Mouse (Mus musculus) heart, postnatal 0 days (tissue): ENCODE data around the gene Gm45713. TPM values are rescaled to one million over a fixed set of nuclear protein-coding genes. Genes with fewer than 3 reads are reported as not detected.
"Not testable (repeated sequence)": the region's sequence is repeated elsewhere in the genome, so short reads cannot be mapped to it uniquely, and the experiment has no call there.

Experiments used
- ATAC-seq: fragments of 200-750 bp; cut with Nextera tagmentation; 2 replicates; pipeline ENCODE4 v1.8.0; 2017; ENCODE audit warnings: low read depth, moderate number of reproducible peaks, moderate library complexity; ENCODE audit not compliant: insufficient read depth
- DNase-seq: peaks from one replicate; pipeline ENCODE4 v3.0.0-alpha.2; 2016; ENCODE audit warnings: low spot score
- H3K27ac ChIP-seq: fragments of 300-500 bp; sonication (generic); 2 replicates; pipeline ENCODE4 v1.5.1; 2014; ENCODE audit warnings: low read depth, mild to moderate bottlenecking
- H3K27me3 ChIP-seq: fragments of 300-500 bp; sonication (generic); 2 replicates; pipeline ENCODE4 v1.6.1; 2014; ENCODE audit warnings: low read length, mixed read lengths; ENCODE audit not compliant: control insufficient read depth, insufficient read depth
- H3K36me3 ChIP-seq: fragments of 300-500 bp; sonication (generic); replicated peaks from 2 replicates; pipeline ENCODE4 v1.6.1; 2014; ENCODE audit warnings: low read length, mixed read lengths; ENCODE audit not compliant: control insufficient read depth, insufficient read depth
- H3K4me1 ChIP-seq: fragments of 300-500 bp; sonication (generic); 2 replicates; pipeline ENCODE4 v1.6.1; 2014; ENCODE audit warnings: antibody characterized with exemption; ENCODE audit not compliant: control insufficient read depth, insufficient read depth
- H3K4me2 ChIP-seq: fragments of 300-500 bp; sonication (generic); 2 replicates; pipeline ENCODE4 v1.6.1; 2014; ENCODE audit warnings: low read depth, mild to moderate bottlenecking, low read length, moderate library complexity
- H3K4me3 ChIP-seq: fragments of 300-500 bp; sonication (generic); 2 replicates; pipeline ENCODE4 v1.5.1; 2014; ENCODE audit warnings: low read depth, low read length
- H3K9ac ChIP-seq: fragments of 300-500 bp; sonication (generic); replicated peaks from 2 replicates; pipeline ENCODE4 v1.6.1; 2014; ENCODE audit warnings: low read depth, low read length, mixed read lengths
- H3K9me3 ChIP-seq: fragments of 300-500 bp; sonication (generic); replicated peaks from 2 replicates; pipeline ENCODE4 v1.6.1; 2016; ENCODE audit warnings: low read length; ENCODE audit not compliant: control insufficient read depth
- CTCF ChIP-seq: IDR thresholded peaks from 2 replicates; pipeline ENCODE4 v1.5.1; 2016; ENCODE audit warnings: antibody characterized with exemption, control low read depth, low read depth
- EP300 ChIP-seq: IDR thresholded peaks from 2 replicates; pipeline ENCODE4 v1.6.1; 2016; ENCODE audit warnings: antibody characterized with exemption, low read depth
- WGBS: fragments of 180-500 bp; shearing (Covaris S2); extraction: QIAGEN DNeasy Blood & Tissue Kit; methylation state at CpG from one replicate; pipeline ENCODE4 v1.1.7; 2014; 5-methylcytosine and 5-hydroxymethylcytosine counted together
- polyA plus RNA-seq: library from polyadenylated mRNA; unstranded; fragments of >200 nt; fragmentation: Nextera tagmentation; extraction: Ambion mirVana; gene quantifications from 2 replicates; pipeline ENCODE4 v1.2.1, GENCODE M21; 2015
- total RNA-seq: library from RNA; depleted of rRNA; stranded (reverse); fragments of >200 nt; gene quantifications from 2 replicates; pipeline ENCODE4 v1.2.3, GENCODE M21; 2014; ENCODE audit warnings: low replicate concordance

Gm45713 gene
- total and polyA plus RNA-seq, 2 experiments from 2014 or later: 0.19 to 0.78 TPM

GRCm38 (mm10) chr7:45174567-45175280 lies 38.7 kb upstream of the Gm45713 start:
- 6% methylated on average over 27 of the region's 29 CpGs for WGBS
- H3K27me3 ChIP-seq: peaks cover 68% of the 10 kb centered on the region
- peaks cover 19% of the 10 kb centered on the region for H3K9me3 ChIP-seq
- H3K27ac ChIP-seq: no peak overlapping the region
- no peaks in the 10 kb centered on the region for H3K4me1 ChIP-seq
- no peaks in the 10 kb centered on the region for H3K36me3 ChIP-seq
- H3K4me3 ChIP-seq: peak overlapping the region; percentile 16; the same call in 1 of the 2 replicates
- no peak overlapping the region for H3K9ac ChIP-seq
- DNase-seq (no peak), ATAC-seq (no peak)
- H3K4me2 ChIP-seq: no peak overlapping the region
- no peak for TF ChIP-seq CTCF
- no peak for TF ChIP-seq EP300

- H3K27ac ChIP-seq, H3K9ac ChIP-seq, H3K36me3 ChIP-seq, ATAC-seq, H3K4me2 ChIP-seq, H3K4me3 ChIP-seq, DNase-seq, H3K4me1 ChIP-seq: not testable (repeated sequence)
- Histone ChIP-seq H3K27me3 (peaks cover 68% of the 10 kb centered on the region), H3K9me3 (peaks cover 28% of the 10 kb centered on the region)
- peak; percentile 43 for TF ChIP-seq CTCF
- 43% methylated on average over 1 of the region's 1 CpGs for WGBS
Observed at GRCm38 (mm10) chr7:45173772-45174171, 37.7 kb upstream of the Gm45713 start.

GRCm38 (mm10) chr7:45172974-45173373 lies 36.9 kb upstream of the Gm45713 start:
- ATAC-seq: no peak
- H3K27me3 ChIP-seq: peaks cover 68% of the 10 kb centered on the region
- TF ChIP-seq CTCF (no peak), EP300 (no peak)
- no peak overlapping the region for H3K27ac ChIP-seq
- 0 out of 2 replicates have a peak, but pooled peaks cover 3% of the 10 kb centered on the region for H3K36me3 ChIP-seq
- no peak overlapping the region for H3K9ac ChIP-seq
- H3K4me1 ChIP-seq: no peaks in the 10 kb centered on the region
- H3K4me3 ChIP-seq: no peak overlapping the region
- DNase-seq: no peak
- WGBS: 56% methylated on average over 7 of the region's 7 CpGs
- peaks cover 32% of the 10 kb centered on the region for H3K9me3 ChIP-seq
- H3K4me2 ChIP-seq: no peak overlapping the region

- peak overlapping the region; percentile 8 for H3K4me3 ChIP-seq
- 83% methylated on average over 3 of the region's 3 CpGs for WGBS
- ATAC-seq: no peak
Observed at GRCm38 (mm10) chr7:45169495-45169894, 33.5 kb upstream of the Gm45713 start.

GRCm38 (mm10) chr7:45168656-45169055 lies 32.6 kb upstream of the Gm45713 start:
- TF ChIP-seq CTCF (no peak), EP300 (no peak)
- WGBS: 7% methylated on average over 24 of the region's 24 CpGs
- DNase-seq (no peak), ATAC-seq (no peak)
- H3K4me1 ChIP-seq: 0 out of 2 replicates have a peak, but pooled peaks cover 6% of the 10 kb centered on the region
- 0 out of 2 replicates have a peak overlapping the region, but pooled peaks have one; percentile 11 for H3K4me3 ChIP-seq
- H3K36me3 ChIP-seq: 0 out of 2 replicates have a peak, but pooled peaks cover 3% of the 10 kb centered on the region
- no peak overlapping the region for H3K27ac ChIP-seq
- peaks cover 67% of the 10 kb centered on the region for H3K27me3 ChIP-seq
- H3K4me2 ChIP-seq: no peak overlapping the region
- no peak overlapping the region for H3K9ac ChIP-seq
- H3K9me3 ChIP-seq: peaks cover 32% of the 10 kb centered on the region

More at GRCm38 (mm10) chr7:45169495-45169894, 33.5 kb upstream of the Gm45713 start:
- 0 out of 2 replicates have a peak, but pooled peaks cover 3% of the 10 kb centered on the region for H3K36me3 ChIP-seq
- no peak overlapping the region for H3K9ac ChIP-seq
- no peak for DNase-seq
- 0 out of 2 replicates have a peak, but pooled peaks cover 6% of the 10 kb centered on the region for H3K4me1 ChIP-seq
- peaks cover 65% of the 10 kb centered on the region for H3K27me3 ChIP-seq
- TF ChIP-seq CTCF: no peak
- no peak for TF ChIP-seq EP300
- peaks cover 32% of the 10 kb centered on the region for H3K9me3 ChIP-seq
- no peak overlapping the region for H3K4me2 ChIP-seq
- no peak overlapping the region for H3K27ac ChIP-seq
